Mouse (Mus musculus) CH12.LX (cell line): ENCODE measurements around the gene Pip5k1b.

Experiments used
- BHLHE40 ChIP-seq: IDR thresholded peaks from 2 replicates; pipeline ENCODE4 v1.6.1; 2011; ENCODE audit warnings: mild to moderate bottlenecking, low read depth, low read length, improper control_type of control experiment
- CHD1 ChIP-seq: IDR thresholded peaks from 2 replicates; pipeline ENCODE4 v1.6.1; 2012; ENCODE audit warnings: low read depth, low read length, improper control_type of control experiment, inconsistent platforms
- CTCF ChIP-seq, 2 experiments: IDR thresholded peaks in 1 of 2; conservative IDR thresholded peaks in 1 of 2; 2 replicates each; pipeline ENCODE4 v1.5.1; 2011 to 2012; ENCODE audit warnings: low read depth in 2 of 2, low read length in 2 of 2, improper control_type of control experiment in 1 of 2, inconsistent platforms in 1 of 2, mild to moderate bottlenecking in 1 of 2, moderate library complexity in 1 of 2
- ELF1 ChIP-seq: IDR thresholded peaks from 2 replicates; pipeline ENCODE4 v1.6.1; 2014; ENCODE audit warnings: low read depth, mild to moderate bottlenecking, inconsistent platforms, low read length, improper control_type of control experiment
- MAFK ChIP-seq: IDR thresholded peaks from 2 replicates; pipeline ENCODE4 v1.6.1; 2011; ENCODE audit warnings: low read length, improper control_type of control experiment; ENCODE audit not compliant: insufficient replicate concordance
- MAX ChIP-seq: IDR thresholded peaks from 2 replicates; pipeline ENCODE4 v1.6.1; 2011; ENCODE audit warnings: low read length, improper control_type of control experiment
- MAZ ChIP-seq: IDR thresholded peaks from 2 replicates; pipeline ENCODE4 v1.6.1; 2012; ENCODE audit warnings: low read depth, mild to moderate bottlenecking, inconsistent platforms, low read length, improper control_type of control experiment, moderate library complexity
- MEF2A ChIP-seq: IDR thresholded peaks from 2 replicates; pipeline ENCODE4 v1.6.1; 2014; ENCODE audit warnings: low read depth, mild to moderate bottlenecking, inconsistent platforms, low read length, improper control_type of control experiment, borderline replicate concordance
- NRF1 ChIP-seq: IDR thresholded peaks from 2 replicates; pipeline ENCODE4 v1.6.1; 2014; ENCODE audit warnings: low read depth, mild to moderate bottlenecking, inconsistent platforms, low read length, improper control_type of control experiment, moderate library complexity
- PAX5 ChIP-seq: IDR thresholded peaks from 2 replicates; pipeline ENCODE4 v1.6.1; 2012; ENCODE audit warnings: low read length, inconsistent platforms, mixed read lengths
- POLR2A ChIP-seq: IDR thresholded peaks from 2 replicates; pipeline ENCODE4 v1.6.1; 2011; ENCODE audit warnings: low read depth, mild to moderate bottlenecking, improper control_type of control experiment, low read length
- SIN3A ChIP-seq: IDR thresholded peaks from 2 replicates; pipeline ENCODE4 v1.6.1; 2012; ENCODE audit warnings: low read length, improper control_type of control experiment, inconsistent platforms
- USF2 ChIP-seq: conservative IDR thresholded peaks from 2 replicates; pipeline ENCODE4 v1.6.1; 2011; ENCODE audit warnings: low read depth, low read length, improper control_type of control experiment
- ZC3H11A ChIP-seq: IDR thresholded peaks from 2 replicates; pipeline ENCODE4 v1.6.1; 2012; ENCODE audit warnings: low read depth, mild to moderate bottlenecking, inconsistent platforms, low read length, improper control_type of control experiment

DNA sequence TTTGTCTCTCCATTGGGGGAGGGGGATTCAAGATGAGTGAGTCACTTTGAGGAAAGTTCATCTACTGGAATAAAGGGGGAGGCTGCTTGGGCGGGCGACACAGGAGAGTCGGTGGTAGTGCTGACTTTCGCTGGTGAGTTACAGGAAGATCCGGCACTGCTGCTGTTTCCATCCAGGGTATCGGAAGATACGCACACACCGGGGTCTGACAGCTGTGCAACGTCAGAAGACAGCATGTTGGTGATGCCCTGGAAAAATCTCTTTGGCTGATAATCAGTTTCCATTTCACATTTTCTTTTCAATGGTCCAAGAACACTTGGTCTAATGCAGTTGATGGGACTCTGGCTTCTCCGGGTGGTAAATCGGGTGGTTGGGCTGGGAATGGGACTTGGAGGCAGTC, 79.2 kb downstream of the Pip5k1b start:
- TF ChIP-seq ELF1 (0 out of 2 replicates have a peak, but pooled peaks have one; percentile 30), CTCF (conservative IDR thresholded peaks at IDR 0.05 in 1 of 2, IDR thresholded peaks at IDR 0.05 in 1 of 2; ENCODE audit: low read depth in 2 of 2, low read length in 2 of 2) (no peak), BHLHE40 (no peak), MAX (peak; percentile 49), POLR2A (no peak), USF2 (no peak), MAZ (no peak), PAX5 (no peak), SIN3A (peak; percentile 75; the same call in 1 of the 2 replicates), CHD1 (no peak), ZC3H11A (no peak), MAFK (no peak), MEF2A (no peak), NRF1 (no peak)
